ENCODE assay signal across 16 mouse cellular contexts in the genomic region with DNA sequence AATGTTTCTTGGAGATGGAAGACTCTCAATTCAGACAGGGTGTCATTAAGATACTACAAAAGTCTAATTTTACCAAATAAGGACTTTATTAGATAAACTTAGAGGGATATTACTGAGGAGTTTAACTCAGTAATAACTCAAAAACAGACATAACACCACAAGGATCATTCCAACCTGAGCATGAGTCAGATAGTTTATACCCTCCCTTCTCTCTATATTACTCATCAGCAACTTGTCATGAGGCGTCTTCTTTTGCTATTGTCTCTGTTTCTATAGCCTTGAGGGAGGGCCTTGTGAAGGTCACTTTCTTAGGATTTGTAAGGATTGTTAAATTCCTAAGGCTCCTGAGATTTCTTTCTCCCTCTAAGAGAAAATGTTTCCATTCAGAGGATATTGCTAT.
"Had no signal": no experiment of that assay in that cellular context is flagged by ENCODE, and none has a peak within 500 bp of the region (broad histone marks: within the 10 kb centered on the region; RNA-seq: fewer than 3 reads in every experiment).

No protein-coding gene starts in this region.

- H3K4me3 ChIP-seq: neural tube, embryonic 13.5 days; neural tube, embryonic 15.5 days; stomach, embryonic 15.5 days had no signal

- H3K36me3 ChIP-seq: neural tube, embryonic 13.5 days; neural tube, embryonic 15.5 days; stomach, embryonic 15.5 days had no signal

- H3K9ac ChIP-seq: neural tube, embryonic 13.5 days; neural tube, embryonic 15.5 days; stomach, embryonic 15.5 days had no signal

- H3K27ac ChIP-seq: neural tube, embryonic 13.5 days; neural tube, embryonic 15.5 days; stomach, embryonic 15.5 days; stomach, postnatal 0 days had no signal

- H3K4me2 ChIP-seq: neural tube, embryonic 13.5 days; neural tube, embryonic 15.5 days; stomach, embryonic 15.5 days had no signal

- H3K9me3 ChIP-seq: neural tube, embryonic 13.5 days; neural tube, embryonic 15.5 days; stomach, embryonic 15.5 days had no signal

- H3K27me3 ChIP-seq: neural tube, embryonic 13.5 days; neural tube, embryonic 15.5 days; stomach, embryonic 15.5 days had no signal

- DNase-seq: retina, postnatal 1 day; right cerebral cortex, adult 18-20 months; right cerebral cortex, postnatal 14 days; right cerebral cortex, postnatal 25 days; right cerebral cortex, postnatal 4 days; spleen, adult 18-20 months; thymus, adult 18-20 months; thymus, adult 2 months; thymus, postnatal 14 days; thymus, postnatal 25 days; thymus, postnatal 36 days; thymus, postnatal 4 days had no signal

- H3K4me1 ChIP-seq: neural tube, embryonic 13.5 days; neural tube, embryonic 15.5 days; stomach, embryonic 15.5 days had no signal
